Mouse (Mus musculus) MEL (cell line): ENCODE data around the gene Calhm5.

ENCODE experiments used
- CTCF ChIP-seq, 3 experiments: IDR thresholded peaks in 2 of 3; conservative IDR thresholded peaks in 1 of 3; 2 replicates each; pipeline ENCODE4 v1.5.1; 2011 to 2012; ENCODE audit warnings: low read length in 3 of 3, low read depth in 2 of 3, mild to moderate bottlenecking in 2 of 3, improper control_type of control experiment in 1 of 3, inconsistent platforms in 1 of 3, mixed read lengths in 1 of 3, moderate library complexity in 1 of 3; ENCODE audit not compliant: control insufficient read depth in 1 of 3, insufficient read depth in 1 of 3, poor library complexity in 1 of 3, severe bottlenecking in 1 of 3
- MAZ ChIP-seq: IDR thresholded peaks from 2 replicates; pipeline ENCODE4 v1.6.1; 2012; ENCODE audit warnings: low read depth, mild to moderate bottlenecking, inconsistent platforms, low read length, improper control_type of control experiment
- TBP ChIP-seq: IDR thresholded peaks from 2 replicates; pipeline ENCODE4 v1.8.0; 2011; ENCODE audit warnings: low read depth, low read length, improper control_type of control experiment
- UBTF ChIP-seq: IDR thresholded peaks from 2 replicates; pipeline ENCODE4 v1.6.1; 2012; ENCODE audit warnings: low read depth, mild to moderate bottlenecking, inconsistent platforms, low read length, improper control_type of control experiment, moderate library complexity, borderline replicate concordance; ENCODE audit not compliant: insufficient read depth

DNA sequence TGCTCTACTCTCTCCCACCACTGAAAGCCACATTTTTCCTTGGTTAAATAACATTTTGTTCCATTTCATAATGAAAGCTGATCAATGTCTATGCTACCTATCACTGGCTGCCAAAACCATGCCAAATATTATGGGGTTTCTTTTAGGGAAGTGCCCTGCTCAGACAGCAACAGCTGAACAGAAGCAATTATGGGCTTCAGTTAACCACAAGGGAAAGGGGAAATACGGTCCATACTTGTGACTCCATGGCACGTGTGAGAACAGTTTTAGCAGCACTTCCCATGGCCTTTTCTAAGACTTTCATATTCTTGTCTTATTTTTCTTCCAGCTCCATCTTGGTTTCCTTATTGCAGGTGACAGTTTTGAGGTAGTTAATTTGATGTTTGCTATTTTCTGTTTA is 35.0 kb upstream of the Calhm5 start:
- TF ChIP-seq CTCF (IDR thresholded peaks at IDR 0.05 in 2 of 3, conservative IDR thresholded peaks at IDR 0.05 in 1 of 3; ENCODE audit: control insufficient read depth in 1 of 3, insufficient read depth in 1 of 3, low read depth in 2 of 3, low read length in 3 of 3, poor library complexity in 1 of 3, severe bottlenecking in 1 of 3) (no peak), MAZ (no peak), TBP (no peak), UBTF (no peak)
